ENCODE assay signal across 11 mouse cellular contexts in genomic region chr4:136600536-136600935, GRCm38 (mm10). TPM values are rescaled to one million over a fixed set of nuclear protein-coding genes. Genes with fewer than 3 reads are reported as not detected.
A peak's percentile ranks its signal among the peaks of the same experiment; 100 is the strongest.
DNase-seq lines count a peak whose midpoint lies in the region; ATAC-seq and TF ChIP-seq lines count a peak whose summit lies in the region.
"Had no signal": no experiment of that assay in that cellular context is flagged by ENCODE, and none has a peak within 500 bp of the region (broad histone marks: within the 10 kb centered on the region; RNA-seq: fewer than 3 reads in every experiment).

No protein-coding gene starts in this region.

- intact Hi-C loops in heart, adult 2 months (cut with DNase I) = loop anchor here (5.0 kb wide), 2 partner anchors 73 to 143 kb away; no protein-coding TSS in a partner anchor

- 84% methylated on average over 2 of the region's 2 CpGs for WGBS in heart, embryonic 11.5 days (ENCODE audit: insufficient replicate concordance)
- 89% methylated on average over 2 of the region's 2 CpGs for WGBS in heart, adult 2 months
- 90% methylated on average over 2 of the region's 2 CpGs for WGBS in hindbrain, embryonic 11.5 days
- 82% methylated on average over 2 of the region's 2 CpGs for WGBS in liver, embryonic 16.5 days (ENCODE audit: insufficient replicate concordance)

- no peak overlapping the region for H3K9ac ChIP-seq in heart, embryonic 11.5 days (ENCODE audit: low read depth, low read length)
- no peak overlapping the region for H3K9ac ChIP-seq in heart, adult 2 months (ENCODE audit: low read depth, low read length)
- peak overlapping the region; percentile 98; the same call in 1 of the 2 replicates for H3K9ac ChIP-seq in ES-Bruce4 (ENCODE audit: low read depth, poor library complexity, severe bottlenecking)
- no peak overlapping the region for H3K9ac ChIP-seq in hindbrain, embryonic 11.5 days (ENCODE audit: low read depth, low read length)
- H3K9ac ChIP-seq in liver, embryonic 16.5 days (ENCODE audit: low read depth, low read length) = no peak overlapping the region

- H3K79me2 ChIP-seq in heart, adult 2 months (replicated peaks; ENCODE audit: control insufficient read depth, insufficient read depth, low read length) = peaks cover 9% of the 10 kb centered on the region

- no peak for TF ChIP-seq CTCF in heart, adult 2 months (IDR thresholded peaks at IDR 0.05)
- TF ChIP-seq CTCF in ES-Bruce4 (IDR thresholded peaks at IDR 0.05; ENCODE audit: low read depth, low read length) = no peak

- H3K9me3 ChIP-seq in heart, embryonic 11.5 days (replicated peaks; ENCODE audit: control insufficient read depth, low read length) = no peaks in the 10 kb centered on the region
- no peaks in the 10 kb centered on the region for H3K9me3 ChIP-seq in ES-Bruce4 (replicated peaks; ENCODE audit: control insufficient read depth, insufficient read depth, low read length, poor library complexity, severe bottlenecking)
- H3K9me3 ChIP-seq in hindbrain, embryonic 11.5 days (ENCODE audit: control insufficient read depth, low read length) = no peaks in the 10 kb centered on the region
- H3K9me3 ChIP-seq in liver, embryonic 16.5 days (replicated peaks; ENCODE audit: control insufficient read depth, low read length) = no peaks in the 10 kb centered on the region

- no peak for DNase-seq in heart, adult 2 months
- DNase-seq in hindbrain, embryonic 11.5 days (ENCODE audit: low spot score) = no peak
- DNase-seq in embryo, embryonic 9.5 days (ENCODE audit: extremely low spot score) = no peak
- DNase-seq in right cerebral cortex, postnatal 14 days = no peak
- DNase-seq in layer of hippocampus, adult 9-11 months = no peak
- DNase-seq: B cell, adult 2 months; embryo, embryonic 11 days; kidney, postnatal 14 days had no signal

- ATAC-seq in heart, embryonic 11.5 days (replicated peaks; ENCODE audit: insufficient number of reproducible peaks, low FRiP score, low TSS enrichment) = no peak
- ATAC-seq in hindbrain, embryonic 11.5 days (ENCODE audit: low FRiP score) = no peak
- no peak for ATAC-seq in liver, embryonic 16.5 days (ENCODE audit: low read depth)

- no peak overlapping the region for H3K27ac ChIP-seq in heart, embryonic 11.5 days (ENCODE audit: low read depth, low read length)
- H3K27ac ChIP-seq in heart, adult 2 months = no peak overlapping the region
- no peak overlapping the region for H3K27ac ChIP-seq in ES-Bruce4 (ENCODE audit: insufficient read depth, low read length)
- H3K27ac ChIP-seq in hindbrain, embryonic 11.5 days (ENCODE audit: low read depth, low read length) = no peak overlapping the region
- no peak overlapping the region for H3K27ac ChIP-seq in liver, embryonic 16.5 days (ENCODE audit: low read length)

- H3K36me3 ChIP-seq in heart, embryonic 11.5 days (ENCODE audit: control insufficient read depth, insufficient read depth, low read length) = no peaks in the 10 kb centered on the region
- H3K36me3 ChIP-seq in heart, adult 2 months (ENCODE audit: control insufficient read depth, insufficient read depth, low read length) = peaks cover 6% of the 10 kb centered on the region
- H3K36me3 ChIP-seq in ES-Bruce4 (ENCODE audit: control insufficient read depth, insufficient read depth, low read length, poor library complexity, severe bottlenecking) = no peaks in the 10 kb centered on the region
- no peaks in the 10 kb centered on the region for H3K36me3 ChIP-seq in hindbrain, embryonic 11.5 days (ENCODE audit: control insufficient read depth, insufficient read depth, low read length)
- H3K36me3 ChIP-seq in liver, embryonic 16.5 days (ENCODE audit: control insufficient read depth, insufficient read depth) = no peaks in the 10 kb centered on the region

- H3K4me2 ChIP-seq in heart, embryonic 11.5 days = peak overlapping the region; percentile 73
- H3K4me2 ChIP-seq in hindbrain, embryonic 11.5 days (replicated peaks; ENCODE audit: low read depth, low read length) = peak overlapping the region; percentile 50
- H3K4me2 ChIP-seq in liver, embryonic 16.5 days (ENCODE audit: low read depth, low read length) = peak overlapping the region; percentile 79; the same call in 1 of the 2 replicates

- H3K27me3 ChIP-seq in heart, embryonic 11.5 days (ENCODE audit: control insufficient read depth, insufficient read depth, low read length) = no peaks in the 10 kb centered on the region
- no peaks in the 10 kb centered on the region for H3K27me3 ChIP-seq in heart, adult 2 months (ENCODE audit: control insufficient read depth, insufficient read depth, low read length)
- H3K27me3 ChIP-seq in ES-Bruce4 (ENCODE audit: control insufficient read depth, insufficient read depth, low read length, poor library complexity, severe bottlenecking) = no peaks in the 10 kb centered on the region
- no peaks in the 10 kb centered on the region for H3K27me3 ChIP-seq in hindbrain, embryonic 11.5 days (ENCODE audit: control insufficient read depth, insufficient read depth, low read length)
- no peaks in the 10 kb centered on the region for H3K27me3 ChIP-seq in liver, embryonic 16.5 days (ENCODE audit: control insufficient read depth, insufficient read depth, low read depth, low read length)

- no peak for TF ChIP-seq EP300 in heart, adult 2 months (IDR thresholded peaks at IDR 0.05; ENCODE audit: insufficient read depth, low read depth, low read length)
- TF ChIP-seq EP300 in ES-Bruce4 (IDR thresholded peaks at IDR 0.05; ENCODE audit: insufficient read depth, low read depth, low read length) = no peak

- H3K4me3 ChIP-seq in heart, embryonic 11.5 days (ENCODE audit: low read depth, low read length) = peak overlapping the region; percentile 100; the same call in 1 of the 2 replicates
- H3K4me3 ChIP-seq in heart, adult 2 months = no peak overlapping the region
- H3K4me3 ChIP-seq in ES-Bruce4 (ENCODE audit: low read depth, low read length) = peak overlapping the region; percentile 25
- peak overlapping the region; percentile 99 for H3K4me3 ChIP-seq in hindbrain, embryonic 11.5 days (ENCODE audit: low read depth, low read length)
- no peak overlapping the region; the same call in 1 of the 2 replicates for H3K4me3 ChIP-seq in liver, embryonic 16.5 days (ENCODE audit: low read depth, low read length)

- H3K4me1 ChIP-seq in heart, embryonic 11.5 days (ENCODE audit: control insufficient read depth, insufficient read depth, low read length) = peaks cover 14% of the 10 kb centered on the region
- H3K4me1 ChIP-seq in heart, adult 2 months (ENCODE audit: control insufficient read depth, insufficient read depth, low read length) = peaks cover 3% of the 10 kb centered on the region
- H3K4me1 ChIP-seq in ES-Bruce4 (ENCODE audit: control insufficient read depth, insufficient read depth, low read length) = no peaks in the 10 kb centered on the region
- no peaks in the 10 kb centered on the region; the same call in 1 of the 2 replicates for H3K4me1 ChIP-seq in hindbrain, embryonic 11.5 days (replicated peaks; ENCODE audit: control insufficient read depth, insufficient read depth, low read length)
- peaks cover 14% of the 10 kb centered on the region for H3K4me1 ChIP-seq in liver, embryonic 16.5 days (ENCODE audit: control insufficient read depth, low read depth, low read length)

- TF ChIP-seq POLR2A in heart, adult 2 months (IDR thresholded peaks at IDR 0.05; ENCODE audit: insufficient read depth, low read depth, low read length) = no peak
- no peak for TF ChIP-seq POLR2A in ES-Bruce4 (IDR thresholded peaks at IDR 0.05; ENCODE audit: insufficient read depth, low read length)

RNA-seq across cellular contexts. Expression of gene Kdm1a, which starts 2.0 kb away (rescaled TPM):
- polyA plus RNA-seq in heart, embryonic 11.5 days (2014; fragmentation: Nextera tagmentation; extraction: Ambion mirVana) = 38.9 and 41.1 TPM in 2 replicates
- total RNA-seq in heart, adult 2 months (2021) = 10 to 100 TPM; 27.0 to 27.1 TPM
- 18.7 and 28.1 TPM in 2 replicates for polyA plus RNA-seq in heart, adult 2 months (2012; rRNA removed)
- polyA plus RNA-seq in ES-Bruce4 (2011; ENCODE audit: insufficient read depth, insufficient read length, low read depth, missing spikeins) = 205 and 211 TPM in 2 replicates
- polyA plus RNA-seq in hindbrain, embryonic 11.5 days (2014; fragmentation: Nextera tagmentation; extraction: Ambion mirVana) = 91.7 and 102 TPM in 2 replicates
- 5.5 and 6.6 TPM in 2 replicates for polyA plus RNA-seq in liver, embryonic 16.5 days (2015; fragmentation: Nextera tagmentation; extraction: Ambion mirVana)

RNA-seq across cellular contexts. Expression of gene Tex46, which starts 9.7 kb away (rescaled TPM):
- not detected in 2 replicates for polyA plus RNA-seq in heart, embryonic 11.5 days (2014; fragmentation: Nextera tagmentation; extraction: Ambion mirVana)
- total RNA-seq in heart, adult 2 months (2021) = not detected
- not detected in 2 replicates for polyA plus RNA-seq in heart, adult 2 months (2012; rRNA removed)
- polyA plus RNA-seq in ES-Bruce4 (2011; ENCODE audit: insufficient read depth, insufficient read length, low read depth, missing spikeins) = not detected in 2 replicates
- not detected in 2 replicates for polyA plus RNA-seq in hindbrain, embryonic 11.5 days (2014; fragmentation: Nextera tagmentation; extraction: Ambion mirVana)
- not detected in 2 replicates for polyA plus RNA-seq in liver, embryonic 16.5 days (2015; fragmentation: Nextera tagmentation; extraction: Ambion mirVana)

RNA-seq across cellular contexts. Expression of gene Lactbl1, which starts 21.9 kb away (rescaled TPM):
- polyA plus RNA-seq in heart, embryonic 11.5 days (2014; fragmentation: Nextera tagmentation; extraction: Ambion mirVana) = not detected in 2 replicates
- not detected for total RNA-seq in heart, adult 2 months (2021)
- polyA plus RNA-seq in heart, adult 2 months (2012; rRNA removed) = 0.08 and 0.18 TPM in 2 replicates
- not detected in 2 replicates for polyA plus RNA-seq in ES-Bruce4 (2011; ENCODE audit: insufficient read depth, insufficient read length, low read depth, missing spikeins)
- not detected in 2 replicates for polyA plus RNA-seq in hindbrain, embryonic 11.5 days (2014; fragmentation: Nextera tagmentation; extraction: Ambion mirVana)
- polyA plus RNA-seq in liver, embryonic 16.5 days (2015; fragmentation: Nextera tagmentation; extraction: Ambion mirVana) = not detected in 2 replicates

Comparison
In these comparisons a context has a peak if more than half of its experiments do, and no peak if none do; other contexts are left out.
1. H3K4me3 ChIP-seq: peak in heart, embryonic 11.5 days (single experiment), ES-Bruce4 (single experiment) and hindbrain, embryonic 11.5 days (single experiment); none in heart, adult 2 months (single experiment) and liver, embryonic 16.5 days (single experiment).
2. Peak in every context shown above with its lines, with median percentiles within 50 percentile points of each other: H3K4me2 ChIP-seq.